Mouse (Mus musculus): ENCODE measurements around the gene Ring1. TPM values are rescaled to one million over a fixed set of nuclear protein-coding genes. Genes with fewer than 3 reads are reported as not detected.

Ring1 gene
- polyA plus RNA-seq, 1 experiment from 2014 or later, result 7.5 TPM

DNA sequence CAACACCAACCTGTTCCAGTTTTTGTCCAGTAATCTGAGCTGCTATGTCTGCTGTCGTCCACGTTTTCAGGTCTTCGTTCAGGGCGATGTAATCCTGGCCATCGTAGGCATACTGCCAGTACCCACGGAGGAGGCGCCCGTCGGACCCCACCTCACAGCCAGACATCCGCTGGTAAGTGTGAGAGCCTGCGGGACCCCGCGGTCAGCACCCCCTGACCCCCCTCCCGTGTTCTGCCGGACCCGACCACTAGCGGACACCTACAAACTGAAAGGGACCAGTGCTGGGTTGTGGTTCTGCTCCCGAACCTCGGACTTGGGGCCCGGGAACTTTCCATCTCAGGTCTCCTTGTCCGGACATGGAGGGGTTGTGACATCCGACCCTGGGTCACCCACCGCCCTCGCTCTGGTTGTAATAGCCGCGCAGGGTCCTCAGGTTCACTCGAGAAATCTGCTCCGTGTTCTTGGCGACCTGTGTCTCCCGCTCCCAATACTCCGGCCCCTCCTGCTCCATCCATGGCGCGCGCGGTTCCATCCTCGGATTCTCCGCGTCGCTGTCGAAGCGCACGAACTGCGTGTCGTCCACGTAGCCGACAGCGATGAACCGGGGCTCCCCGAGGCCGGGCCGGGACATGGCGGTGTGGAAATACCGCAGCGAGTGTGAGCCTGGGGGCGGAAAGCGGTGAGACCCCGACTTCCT, 46.5 kb downstream of the Ring1 start:
- ATAC-seq (replicated peaks; ENCODE audit: low FRiP score) (no peak), DNase-seq (ENCODE audit: low spot score) (no peak)
- peaks cover 8% of the 10 kb centered on the region; the same call in 1 of the 2 replicates for H3K4me1 ChIP-seq (replicated peaks; ENCODE audit: control insufficient read depth, insufficient read depth, low read length)
- H3K36me3 ChIP-seq (ENCODE audit: control insufficient read depth, insufficient read depth, low read length), result no peaks in the 10 kb centered on the region
- no peak overlapping the region for H3K27ac ChIP-seq (ENCODE audit: low read depth, low read length)
- H3K27me3 ChIP-seq (ENCODE audit: control insufficient read depth, insufficient read depth, low read length), result peaks cover 31% of the 10 kb centered on the region
- peak overlapping the region; percentile 20 for H3K9ac ChIP-seq (ENCODE audit: low read length)
- 3% methylated on average over 57 of the region's 57 CpGs for WGBS
- H3K4me2 ChIP-seq (ENCODE audit: low read depth, low read length, severe bottlenecking), result peak overlapping the region; percentile 54
- no peaks in the 10 kb centered on the region for H3K9me3 ChIP-seq (ENCODE audit: control insufficient read depth, low read length)
- peak overlapping the region; percentile 31 for H3K4me3 ChIP-seq (ENCODE audit: low read depth, low read length)

DNA sequence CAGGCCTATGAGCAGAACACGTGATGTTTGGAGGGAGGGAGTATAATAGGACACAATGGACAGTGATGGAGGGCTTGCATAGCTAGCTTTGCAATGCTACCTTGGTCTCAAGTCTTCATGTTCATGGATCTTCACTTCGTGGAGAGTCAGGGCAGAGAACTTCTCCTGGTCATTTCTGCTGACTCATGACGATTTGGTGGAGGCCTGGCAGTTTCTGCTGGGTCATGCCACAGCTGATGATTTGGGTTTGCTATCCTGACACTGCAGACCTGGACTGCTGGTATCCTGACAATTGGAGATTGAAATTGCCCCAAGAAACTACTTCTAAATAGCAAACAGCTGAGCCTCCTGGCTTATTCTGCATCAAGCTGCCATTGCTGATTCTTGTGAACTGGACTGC, 50.9 kb downstream of the Ring1 start:
- H3K36me3 ChIP-seq (ENCODE audit: control insufficient read depth, insufficient read depth, low read length), result no peaks in the 10 kb centered on the region
- peaks cover 15% of the 10 kb centered on the region for H3K27me3 ChIP-seq (ENCODE audit: control insufficient read depth, insufficient read depth, low read length)
- H3K27ac ChIP-seq (ENCODE audit: low read depth, low read length), result no peak overlapping the region
- H3K4me3 ChIP-seq (ENCODE audit: low read depth, low read length), result no peak overlapping the region
- H3K4me2 ChIP-seq (ENCODE audit: low read depth, low read length, severe bottlenecking), result no peak overlapping the region
- WGBS, result 71% methylated on average over 3 of the region's 3 CpGs
- no peak for DNase-seq (ENCODE audit: low spot score)
- no peak overlapping the region for H3K9ac ChIP-seq (ENCODE audit: low read length)
- H3K9me3 ChIP-seq (ENCODE audit: control insufficient read depth, low read length), result no peaks in the 10 kb centered on the region
- H3K4me1 ChIP-seq (replicated peaks; ENCODE audit: control insufficient read depth, insufficient read depth, low read length), result peaks cover 6% of the 10 kb centered on the region; the same call in 1 of the 2 replicates
- ATAC-seq (replicated peaks; ENCODE audit: low FRiP score), result no peak

DNA sequence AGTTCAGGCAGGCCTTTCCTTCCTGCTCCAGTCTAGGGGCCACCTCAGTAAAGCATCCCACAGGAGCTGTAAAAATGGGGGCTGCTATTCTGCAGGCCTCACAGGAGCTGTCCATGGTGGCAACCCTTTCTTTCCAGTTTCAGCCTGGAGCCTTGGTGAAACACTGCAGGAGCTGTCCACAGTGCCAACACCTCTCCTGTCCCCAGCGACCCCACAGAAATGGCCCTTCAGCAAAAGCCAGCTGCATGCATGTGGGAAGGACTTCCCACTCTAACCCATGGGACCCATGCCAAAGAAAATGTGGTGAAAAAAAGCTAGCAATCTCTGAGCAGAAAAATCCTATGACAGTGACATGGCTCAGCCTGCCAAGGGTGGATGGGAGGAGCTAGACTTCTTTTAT, 51.8 kb downstream of the Ring1 start:
- no peak overlapping the region for H3K4me3 ChIP-seq (ENCODE audit: low read depth, low read length)
- no peak overlapping the region for H3K27ac ChIP-seq (ENCODE audit: low read depth, low read length)
- H3K4me1 ChIP-seq (replicated peaks; ENCODE audit: control insufficient read depth, insufficient read depth, low read length), result no peaks in the 10 kb centered on the region
- no peak overlapping the region for H3K9ac ChIP-seq (ENCODE audit: low read length)
- ATAC-seq (replicated peaks; ENCODE audit: low FRiP score) (no peak), DNase-seq (ENCODE audit: low spot score) (no peak)
- H3K36me3 ChIP-seq (ENCODE audit: control insufficient read depth, insufficient read depth, low read length), result no peaks in the 10 kb centered on the region
- WGBS, result 11% methylated on average over 1 of the region's 1 CpGs
- H3K27me3 ChIP-seq (ENCODE audit: control insufficient read depth, insufficient read depth, low read length), result peaks cover 6% of the 10 kb centered on the region
- no peaks in the 10 kb centered on the region for H3K9me3 ChIP-seq (ENCODE audit: control insufficient read depth, low read length)
- no peak overlapping the region for H3K4me2 ChIP-seq (ENCODE audit: low read depth, low read length, severe bottlenecking)

MicroRNA genes within 50 kb of the gene (microRNA counts, 519-probe panel; counts per million panel counts)
- microRNA mmu-miR-219, result 31.2 counts per million

Small RNA genes lying within 50 kb of the gene (microRNA-seq; reads per million reads assigned to microRNA genes)
- not detected for gene Mir219a-1 (ENCODE audit: insufficient number of aligned reads)
- not detected for gene Mir219c (ENCODE audit: insufficient number of aligned reads)

Other genes starting within 250 kb of the Ring1 start
- 16.6 and 20.9 TPM in 2 replicates for gene Angptl4, start 242.8 kb downstream of the Ring1 start, polyA plus RNA-seq (2014; fragmentation: Nextera tagmentation; extraction: Ambion mirVana)
- gene Kank3, start 214.2 kb downstream of the Ring1 start, polyA plus RNA-seq (2014; fragmentation: Nextera tagmentation; extraction: Ambion mirVana), result 30.4 and 31.1 TPM in 2 replicates
- 758 and 759 TPM in 2 replicates for gene Rps28, start 200.1 kb downstream of the Ring1 start, polyA plus RNA-seq (2014; fragmentation: Nextera tagmentation; extraction: Ambion mirVana)
- 374 and 400 TPM in 2 replicates for gene Ndufa7, start 200.1 kb downstream of the Ring1 start, polyA plus RNA-seq (2014; fragmentation: Nextera tagmentation; extraction: Ambion mirVana)
- gene Cd320, start 181.6 kb downstream of the Ring1 start, polyA plus RNA-seq (2014; fragmentation: Nextera tagmentation; extraction: Ambion mirVana), result 62.9 and 74.6 TPM in 2 replicates
- not detected in 2 replicates for gene Gm7029, start 150.8 kb downstream of the Ring1 start, polyA plus RNA-seq (2014; fragmentation: Nextera tagmentation; extraction: Ambion mirVana)
- 16.0 and 20.4 TPM in 2 replicates for gene Kifc1, start 134.0 kb downstream of the Ring1 start, polyA plus RNA-seq (2014; fragmentation: Nextera tagmentation; extraction: Ambion mirVana)
- 0.24 TPM in 1 of 2 replicates, not detected in the other for gene Platr17, start 119.5 kb downstream of the Ring1 start, polyA plus RNA-seq (2014; fragmentation: Nextera tagmentation; extraction: Ambion mirVana)
- gene Daxx, start 115.3 kb downstream of the Ring1 start, polyA plus RNA-seq (2014; fragmentation: Nextera tagmentation; extraction: Ambion mirVana), result 68.2 and 73.8 TPM in 2 replicates
- gene Tapbp, start 108.8 kb downstream of the Ring1 start, polyA plus RNA-seq (2014; fragmentation: Nextera tagmentation; extraction: Ambion mirVana), result 13.9 and 15.5 TPM in 2 replicates
- 13.0 and 14.9 TPM in 2 replicates for gene Zbtb22, start 108.8 kb downstream of the Ring1 start, polyA plus RNA-seq (2014; fragmentation: Nextera tagmentation; extraction: Ambion mirVana)
- gene Rgl2, start 95.1 kb downstream of the Ring1 start, polyA plus RNA-seq (2014; fragmentation: Nextera tagmentation; extraction: Ambion mirVana), result 48.0 and 51.5 TPM in 2 replicates
- 202 and 214 TPM in 2 replicates for gene Pfdn6, start 84.3 kb downstream of the Ring1 start, polyA plus RNA-seq (2014; fragmentation: Nextera tagmentation; extraction: Ambion mirVana)
- 42.6 and 47.2 TPM in 2 replicates for gene Wdr46, start 84.0 kb downstream of the Ring1 start, polyA plus RNA-seq (2014; fragmentation: Nextera tagmentation; extraction: Ambion mirVana)
- 4.0 and 4.3 TPM in 2 replicates for gene B3galt4, start 73.2 kb downstream of the Ring1 start, polyA plus RNA-seq (2014; fragmentation: Nextera tagmentation; extraction: Ambion mirVana)
- gene Vps52, start 68.9 kb downstream of the Ring1 start, polyA plus RNA-seq (2014; fragmentation: Nextera tagmentation; extraction: Ambion mirVana), result 44.0 and 46.8 TPM in 2 replicates
- 1,265 and 1,326 TPM in 2 replicates for gene Rps18, start 68.7 kb downstream of the Ring1 start, polyA plus RNA-seq (2014; fragmentation: Nextera tagmentation; extraction: Ambion mirVana)
- 35.7 and 40.1 TPM in 2 replicates for gene H2-K1, start 24.3 kb downstream of the Ring1 start, polyA plus RNA-seq (2014; fragmentation: Nextera tagmentation; extraction: Ambion mirVana)
- gene H2-Ke6, start 3.4 kb upstream of the Ring1 start, polyA plus RNA-seq (2014; fragmentation: Nextera tagmentation; extraction: Ambion mirVana), result 81.7 and 101 TPM in 2 replicates
- 99.6 and 104 TPM in 2 replicates for gene Slc39a7, start 7.0 kb upstream of the Ring1 start, polyA plus RNA-seq (2014; fragmentation: Nextera tagmentation; extraction: Ambion mirVana)
- gene Rxrb, start 7.1 kb upstream of the Ring1 start, polyA plus RNA-seq (2014; fragmentation: Nextera tagmentation; extraction: Ambion mirVana), result 32.8 and 40.3 TPM in 2 replicates
- gene Col11a2, start 14.8 kb upstream of the Ring1 start, polyA plus RNA-seq (2014; fragmentation: Nextera tagmentation; extraction: Ambion mirVana), result 1.3 and 1.7 TPM in 2 replicates
- gene H2-Oa, start 67.7 kb upstream of the Ring1 start, polyA plus RNA-seq (2014; fragmentation: Nextera tagmentation; extraction: Ambion mirVana), result 0.17 and 0.25 TPM in 2 replicates
- gene H2-DMa, start 94.9 kb upstream of the Ring1 start, polyA plus RNA-seq (2014; fragmentation: Nextera tagmentation; extraction: Ambion mirVana), result 7.2 and 8.2 TPM in 2 replicates
- 152 and 163 TPM in 2 replicates for gene Brd2, start 98.0 kb upstream of the Ring1 start, polyA plus RNA-seq (2014; fragmentation: Nextera tagmentation; extraction: Ambion mirVana)
- gene H2-DMb2, start 118.6 kb upstream of the Ring1 start, polyA plus RNA-seq (2014; fragmentation: Nextera tagmentation; extraction: Ambion mirVana), result 0.15 TPM in 1 of 2 replicates, not detected in the other
- gene H2-DMb1, start 128.4 kb upstream of the Ring1 start, polyA plus RNA-seq (2014; fragmentation: Nextera tagmentation; extraction: Ambion mirVana), result 0.15 and 0.87 TPM in 2 replicates
- 1.6 and 1.7 TPM in 2 replicates for gene Tap1, start 162.9 kb upstream of the Ring1 start, polyA plus RNA-seq (2014; fragmentation: Nextera tagmentation; extraction: Ambion mirVana)
- gene Psmb9, start 163.1 kb upstream of the Ring1 start, polyA plus RNA-seq (2014; fragmentation: Nextera tagmentation; extraction: Ambion mirVana), result 0.99 and 1.6 TPM in 2 replicates
- 1.5 and 1.6 TPM in 2 replicates for gene Psmb8, start 173.0 kb upstream of the Ring1 start, polyA plus RNA-seq (2014; fragmentation: Nextera tagmentation; extraction: Ambion mirVana)
- gene Tap2, start 178.8 kb upstream of the Ring1 start, polyA plus RNA-seq (2014; fragmentation: Nextera tagmentation; extraction: Ambion mirVana), result 0.11 and 0.41 TPM in 2 replicates
- gene H2-Ob, start 214.2 kb upstream of the Ring1 start, polyA plus RNA-seq (2014; fragmentation: Nextera tagmentation; extraction: Ambion mirVana), result not detected in 2 replicates
- gene H2-Ab1, start 233.0 kb upstream of the Ring1 start, polyA plus RNA-seq (2014; fragmentation: Nextera tagmentation; extraction: Ambion mirVana), result 3.0 and 3.6 TPM in 2 replicates

Data from forebrain, embryonic 11.5 days (tissue).